Mouse (Mus musculus): ENCODE data around the gene March10. TPM values are rescaled to one million over a fixed set of nuclear protein-coding genes. Genes with fewer than 3 reads are reported as not detected.
A peak's percentile ranks its signal among the peaks of the same experiment; 100 is the strongest.

The March10 gene
- polyA plus RNA-seq, 1 experiment from 2014 or later: 0.21 TPM

- peak; percentile 93 for DNase-seq
- peak overlapping the region; percentile 84 for H3K9ac ChIP-seq (replicated peaks; ENCODE audit: low read length)
- peak overlapping the region; percentile 85 for H3K27ac ChIP-seq (replicated peaks; ENCODE audit: low read depth, low read length)
- ATAC-seq (ENCODE audit: low FRiP score, low TSS enrichment): peak; percentile 78
- H3K4me1 ChIP-seq (ENCODE audit: control insufficient read depth, insufficient read depth, low read length): peaks cover 28% of the 10 kb centered on the region
- no peaks in the 10 kb centered on the region for H3K36me3 ChIP-seq (ENCODE audit: control insufficient read depth, insufficient read depth, low read length)
- peak overlapping the region; percentile 77 for H3K4me2 ChIP-seq (ENCODE audit: low read length)
- H3K4me3 ChIP-seq (replicated peaks; ENCODE audit: low read depth, low read length): peak overlapping the region; percentile 55
- no peaks in the 10 kb centered on the region for H3K9me3 ChIP-seq (ENCODE audit: control insufficient read depth, low read length)
- no peaks in the 10 kb centered on the region for H3K27me3 ChIP-seq (ENCODE audit: control insufficient read depth, insufficient read depth, low read length)
- WGBS: under 1% methylated on average over 40 of the region's 40 CpGs
Measured at GRCm38 (mm10) chr11:105362946-105363597, 93.5 kb downstream of the March10 start.

GRCm38 (mm10) chr11:105362041-105362765 lies 94.3 kb downstream of the March10 start:
- Histone ChIP-seq H3K9me3 (ENCODE audit: control insufficient read depth, low read length) (no peaks in the 10 kb centered on the region), H3K36me3 (ENCODE audit: control insufficient read depth, insufficient read depth, low read length) (no peaks in the 10 kb centered on the region), H3K27ac (replicated peaks; ENCODE audit: low read depth, low read length) (no peak overlapping the region), H3K4me3 (replicated peaks; ENCODE audit: low read depth, low read length) (no peak overlapping the region), H3K4me1 (ENCODE audit: control insufficient read depth, insufficient read depth, low read length) (peaks cover 28% of the 10 kb centered on the region), H3K9ac (replicated peaks; ENCODE audit: low read length) (no peak overlapping the region), H3K27me3 (ENCODE audit: control insufficient read depth, insufficient read depth, low read length) (no peaks in the 10 kb centered on the region), H3K4me2 (ENCODE audit: low read length) (no peak overlapping the region)
- ATAC-seq (ENCODE audit: low FRiP score, low TSS enrichment): no peak
- WGBS: 89% methylated on average over 4 of the region's 4 CpGs
- no peak for DNase-seq

- Histone ChIP-seq H3K9me3 (ENCODE audit: control insufficient read depth, low read length) (no peaks in the 10 kb centered on the region), H3K9ac (replicated peaks; ENCODE audit: low read length) (no peak overlapping the region), H3K4me2 (ENCODE audit: low read length) (no peak overlapping the region), H3K4me1 (ENCODE audit: control insufficient read depth, insufficient read depth, low read length) (no peaks in the 10 kb centered on the region), H3K27me3 (ENCODE audit: control insufficient read depth, insufficient read depth, low read length) (no peaks in the 10 kb centered on the region), H3K36me3 (ENCODE audit: control insufficient read depth, insufficient read depth, low read length) (no peaks in the 10 kb centered on the region), H3K4me3 (replicated peaks; ENCODE audit: low read depth, low read length) (no peak overlapping the region), H3K27ac (replicated peaks; ENCODE audit: low read depth, low read length) (no peak overlapping the region)
- DNase-seq (no peak), ATAC-seq (ENCODE audit: low FRiP score, low TSS enrichment) (no peak)
- WGBS: 84% methylated on average over 7 of the region's 7 CpGs
Measured at GRCm38 (mm10) chr11:105356301-105356700, 100.2 kb downstream of the March10 start.

- Histone ChIP-seq H3K4me1 (ENCODE audit: control insufficient read depth, insufficient read depth, low read length) (no peaks in the 10 kb centered on the region), H3K27ac (replicated peaks; ENCODE audit: low read depth, low read length) (no peak overlapping the region), H3K27me3 (ENCODE audit: control insufficient read depth, insufficient read depth, low read length) (no peaks in the 10 kb centered on the region), H3K9me3 (ENCODE audit: control insufficient read depth, low read length) (no peaks in the 10 kb centered on the region), H3K36me3 (ENCODE audit: control insufficient read depth, insufficient read depth, low read length) (no peaks in the 10 kb centered on the region), H3K4me2 (ENCODE audit: low read length) (no peak overlapping the region), H3K9ac (replicated peaks; ENCODE audit: low read length) (no peak overlapping the region), H3K4me3 (replicated peaks; ENCODE audit: low read depth, low read length) (no peak overlapping the region)
- DNase-seq (no peak), ATAC-seq (ENCODE audit: low FRiP score, low TSS enrichment) (no peak)
- 95% methylated on average over 4 of the region's 4 CpGs for WGBS
Measured at GRCm38 (mm10) chr11:105353891-105354280, 102.6 kb downstream of the March10 start.

GRCm38 (mm10) chr11:105352954-105353890 lies 103.3 kb downstream of the March10 start:
- Histone ChIP-seq H3K9ac (replicated peaks; ENCODE audit: low read length) (no peak overlapping the region), H3K27me3 (ENCODE audit: control insufficient read depth, insufficient read depth, low read length) (no peaks in the 10 kb centered on the region), H3K4me1 (ENCODE audit: control insufficient read depth, insufficient read depth, low read length) (no peaks in the 10 kb centered on the region), H3K9me3 (ENCODE audit: control insufficient read depth, low read length) (no peaks in the 10 kb centered on the region), H3K4me2 (ENCODE audit: low read length) (no peak overlapping the region), H3K4me3 (replicated peaks; ENCODE audit: low read depth, low read length) (no peak overlapping the region), H3K36me3 (ENCODE audit: control insufficient read depth, insufficient read depth, low read length) (no peaks in the 10 kb centered on the region), H3K27ac (replicated peaks; ENCODE audit: low read depth, low read length) (no peak overlapping the region)
- DNase-seq (peak; percentile 21), ATAC-seq (ENCODE audit: low FRiP score, low TSS enrichment) (no peak)
- WGBS: 68% methylated on average over 9 of the region's 9 CpGs

GRCm38 (mm10) chr11:105352152-105352551 lies 104.4 kb downstream of the March10 start:
- no peaks in the 10 kb centered on the region for H3K27me3 ChIP-seq (ENCODE audit: control insufficient read depth, insufficient read depth, low read length)
- DNase-seq (no peak), ATAC-seq (ENCODE audit: low FRiP score, low TSS enrichment) (no peak)
- H3K27ac ChIP-seq (replicated peaks; ENCODE audit: low read depth, low read length): no peak overlapping the region
- H3K9ac ChIP-seq (replicated peaks; ENCODE audit: low read length): no peak overlapping the region
- H3K36me3 ChIP-seq (ENCODE audit: control insufficient read depth, insufficient read depth, low read length): no peaks in the 10 kb centered on the region
- no peaks in the 10 kb centered on the region for H3K4me1 ChIP-seq (ENCODE audit: control insufficient read depth, insufficient read depth, low read length)
- no peaks in the 10 kb centered on the region for H3K9me3 ChIP-seq (ENCODE audit: control insufficient read depth, low read length)
- WGBS: 82% methylated on average over 8 of the region's 8 CpGs
- no peak overlapping the region for H3K4me3 ChIP-seq (replicated peaks; ENCODE audit: low read depth, low read length)
- H3K4me2 ChIP-seq (ENCODE audit: low read length): no peak overlapping the region

- H3K36me3 ChIP-seq (ENCODE audit: control insufficient read depth, insufficient read depth, low read length): no peaks in the 10 kb centered on the region
- ATAC-seq (ENCODE audit: low FRiP score, low TSS enrichment) (no peak), DNase-seq (no peak)
- H3K9ac ChIP-seq (replicated peaks; ENCODE audit: low read length): no peak overlapping the region
- H3K27me3 ChIP-seq (ENCODE audit: control insufficient read depth, insufficient read depth, low read length): no peaks in the 10 kb centered on the region
- WGBS: 92% methylated on average over 7 of the region's 7 CpGs
- H3K27ac ChIP-seq (replicated peaks; ENCODE audit: low read depth, low read length): no peak overlapping the region
- no peaks in the 10 kb centered on the region for H3K4me1 ChIP-seq (ENCODE audit: control insufficient read depth, insufficient read depth, low read length)
- H3K9me3 ChIP-seq (ENCODE audit: control insufficient read depth, low read length): no peaks in the 10 kb centered on the region
- no peak overlapping the region for H3K4me3 ChIP-seq (replicated peaks; ENCODE audit: low read depth, low read length)
- H3K4me2 ChIP-seq (ENCODE audit: low read length): no peak overlapping the region
Measured at GRCm38 (mm10) chr11:105350643-105351042, 105.9 kb downstream of the March10 start.

- DNase-seq (no peak), ATAC-seq (ENCODE audit: low FRiP score, low TSS enrichment) (no peak)
- H3K4me1 ChIP-seq (ENCODE audit: control insufficient read depth, insufficient read depth, low read length): no peaks in the 10 kb centered on the region
- H3K9ac ChIP-seq (replicated peaks; ENCODE audit: low read length): no peak overlapping the region
- H3K27me3 ChIP-seq (ENCODE audit: control insufficient read depth, insufficient read depth, low read length): no peaks in the 10 kb centered on the region
- no peaks in the 10 kb centered on the region for H3K9me3 ChIP-seq (ENCODE audit: control insufficient read depth, low read length)
- H3K4me2 ChIP-seq (ENCODE audit: low read length): no peak overlapping the region
- WGBS: 95% methylated on average over 19 of the region's 19 CpGs
- no peaks in the 10 kb centered on the region for H3K36me3 ChIP-seq (ENCODE audit: control insufficient read depth, insufficient read depth, low read length)
- no peak overlapping the region for H3K4me3 ChIP-seq (replicated peaks; ENCODE audit: low read depth, low read length)
- no peak overlapping the region for H3K27ac ChIP-seq (replicated peaks; ENCODE audit: low read depth, low read length)
Measured at GRCm38 (mm10) chr11:105349780-105350324, 106.7 kb downstream of the March10 start.
